Mouse (Mus musculus): ENCODE data around the gene Jmjd6. TPM values are rescaled to one million over a fixed set of nuclear protein-coding genes. Genes with fewer than 3 reads are reported as not detected.
"Not testable (repeated sequence)": the region's sequence is repeated elsewhere in the genome, so short reads cannot be mapped to it uniquely, and the experiment has no call there.

Gene Jmjd6
- polyA plus RNA-seq, 1 experiment = 23.8 TPM

GRCm38 (mm10) chr11:116852291-116852890 lies 9.1 kb upstream of the Jmjd6 start, which contains the start of gene Mfsd11:
TSS of gene Mfsd11 (plus strand) at chr11:116852440.
- DNase-seq = peak; percentile 82
- Histone ChIP-seq H3K4me3 (replicated peaks; ENCODE audit: extremely low read depth, low read depth, low read length) (peak within 1 kb of the TSS; percentile 86), H3K4me1 (ENCODE audit: control insufficient read depth, insufficient read depth, low read length) (peaks cover 7% of the 10 kb centered on the region)
- TF ChIP-seq POLR2A (IDR thresholded peaks at IDR 0.05; ENCODE audit: borderline replicate concordance, extremely low read depth, low read depth, low read length) (0 out of 2 replicates have a peak, but pooled peaks have one; percentile 30), CTCF (IDR thresholded peaks at IDR 0.05; ENCODE audit: insufficient read depth, low read length) (no peak)
- WGBS = under 1% methylated on average over 91 of the region's 91 CpGs

- TF ChIP-seq POLR2A (IDR thresholded peaks at IDR 0.05; ENCODE audit: borderline replicate concordance, extremely low read depth, low read depth, low read length) = no peak; the same call in 1 of the 2 replicates
- TF ChIP-seq CTCF (IDR thresholded peaks at IDR 0.05; ENCODE audit: insufficient read depth, low read length) = no peak
- H3K4me3 ChIP-seq (replicated peaks; ENCODE audit: extremely low read depth, low read depth, low read length) = peak overlapping the region; percentile 82
- H3K4me1 ChIP-seq (ENCODE audit: control insufficient read depth, insufficient read depth, low read length) = peaks cover 7% of the 10 kb centered on the region
- under 1% methylated on average over 29 of the region's 29 CpGs for WGBS
- DNase-seq = no peak
Measured at GRCm38 (mm10) chr11:116851576-116852290, 8.5 kb upstream of the Jmjd6 start.

GRCm38 (mm10) chr11:116850833-116851477 lies 7.7 kb upstream of the Jmjd6 start:
- TF ChIP-seq POLR2A (IDR thresholded peaks at IDR 0.05; ENCODE audit: borderline replicate concordance, extremely low read depth, low read depth, low read length) (no peak), CTCF (IDR thresholded peaks at IDR 0.05; ENCODE audit: insufficient read depth, low read length) (no peak)
- no peak for DNase-seq
- WGBS = 18% methylated on average over 6 of the region's 6 CpGs
- Histone ChIP-seq H3K4me3 (replicated peaks; ENCODE audit: extremely low read depth, low read depth, low read length) (peak overlapping the region; percentile 82), H3K4me1 (ENCODE audit: control insufficient read depth, insufficient read depth, low read length) (peaks cover 7% of the 10 kb centered on the region)

GRCm38 (mm10) chr11:116850085-116850484 lies 6.8 kb upstream of the Jmjd6 start:
- H3K4me3 ChIP-seq (replicated peaks; ENCODE audit: extremely low read depth, low read depth, low read length) = no peak overlapping the region
- DNase-seq = no peak
- TF ChIP-seq POLR2A (IDR thresholded peaks at IDR 0.05; ENCODE audit: borderline replicate concordance, extremely low read depth, low read depth, low read length) = no peak
- no peak for TF ChIP-seq CTCF (IDR thresholded peaks at IDR 0.05; ENCODE audit: insufficient read depth, low read length)
- peaks cover 7% of the 10 kb centered on the region for H3K4me1 ChIP-seq (ENCODE audit: control insufficient read depth, insufficient read depth, low read length)
- 12% methylated on average over 4 of the region's 4 CpGs for WGBS

- no peak overlapping the region for H3K4me3 ChIP-seq (replicated peaks; ENCODE audit: extremely low read depth, low read depth, low read length)
- TF ChIP-seq CTCF (IDR thresholded peaks at IDR 0.05; ENCODE audit: insufficient read depth, low read length) (no peak), POLR2A (IDR thresholded peaks at IDR 0.05; ENCODE audit: borderline replicate concordance, extremely low read depth, low read depth, low read length) (no peak)
- DNase-seq = no peak
- peaks cover 5% of the 10 kb centered on the region for H3K4me1 ChIP-seq (ENCODE audit: control insufficient read depth, insufficient read depth, low read length)
Measured at GRCm38 (mm10) chr11:116849587-116849986, 6.3 kb upstream of the Jmjd6 start.

- DNase-seq; H3K4me3 ChIP-seq (replicated peaks; ENCODE audit: extremely low read depth, low read depth, low read length); H3K4me1 ChIP-seq (ENCODE audit: control insufficient read depth, insufficient read depth, low read length): not testable (repeated sequence)
- 68% methylated on average over 2 of the region's 2 CpGs for WGBS
Measured at GRCm38 (mm10) chr11:116848877-116849178, 5.6 kb upstream of the Jmjd6 start.

GRCm38 (mm10) chr11:116848086-116848876 lies 5.0 kb upstream of the Jmjd6 start:
- TF ChIP-seq POLR2A (IDR thresholded peaks at IDR 0.05; ENCODE audit: borderline replicate concordance, extremely low read depth, low read depth, low read length) = no peak
- no peak for TF ChIP-seq CTCF (IDR thresholded peaks at IDR 0.05; ENCODE audit: insufficient read depth, low read length)

GRCm38 (mm10) chr11:116847187-116848085 lies 4.2 kb upstream of the Jmjd6 start:
- TF ChIP-seq POLR2A (IDR thresholded peaks at IDR 0.05; ENCODE audit: borderline replicate concordance, extremely low read depth, low read depth, low read length) (no peak), CTCF (IDR thresholded peaks at IDR 0.05; ENCODE audit: insufficient read depth, low read length) (no peak)
- no peak for DNase-seq
- 88% methylated on average over 3 of the region's 3 CpGs for WGBS
- Histone ChIP-seq H3K4me1 (ENCODE audit: control insufficient read depth, insufficient read depth, low read length) (peaks cover 2% of the 10 kb centered on the region; the same call in 1 of the 2 replicates), H3K4me3 (replicated peaks; ENCODE audit: extremely low read depth, low read depth, low read length) (no peak overlapping the region)

More at GRCm38 (mm10) chr11:116848086-116848876, 5.0 kb upstream of the Jmjd6 start:
- 80% methylated on average over 5 of the region's 5 CpGs for WGBS
- Histone ChIP-seq H3K4me1 (ENCODE audit: control insufficient read depth, insufficient read depth, low read length) (peaks cover 2% of the 10 kb centered on the region; the same call in 1 of the 2 replicates), H3K4me3 (replicated peaks; ENCODE audit: extremely low read depth, low read depth, low read length) (no peak overlapping the region)
- no peak for DNase-seq
